Mouse (Mus musculus): ENCODE results near the gene Trak2. TPM values are rescaled to one million over a fixed set of nuclear protein-coding genes. Genes with fewer than 3 reads are reported as not detected.

The Trak2 gene
- polyA plus RNA-seq, 1 experiment from 2014 or later: 17.6 TPM

DNA sequence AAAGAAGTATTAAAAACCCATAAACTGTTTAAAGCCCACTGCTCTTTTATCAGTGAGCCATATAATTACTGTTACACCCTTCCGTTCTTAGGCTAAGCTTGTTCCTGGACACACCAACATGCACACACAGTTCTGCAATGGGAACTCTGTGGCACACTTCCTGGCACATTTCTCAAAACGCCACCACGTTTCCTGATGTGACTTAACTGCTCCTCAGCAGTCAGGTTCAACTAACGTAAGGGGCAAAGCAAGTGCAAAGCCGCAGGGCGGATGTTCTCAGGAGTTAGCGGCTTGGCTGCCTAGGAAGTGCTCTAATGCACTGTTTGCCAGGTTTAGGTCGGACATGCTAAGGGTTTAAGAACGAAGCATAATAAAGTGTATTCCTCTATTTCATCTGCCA lies 17.0 kb downstream of the Trak2 start:
- no peak overlapping the region for H3K27ac ChIP-seq (ENCODE audit: low read length)
- WGBS: 73% methylated on average over 9 of the region's 9 CpGs
- H3K36me3 ChIP-seq (ENCODE audit: control insufficient read depth, insufficient read depth, low read length): no peaks in the 10 kb centered on the region
- no peak overlapping the region for H3K9ac ChIP-seq (ENCODE audit: low read length)
- H3K9me3 ChIP-seq (replicated peaks; ENCODE audit: control insufficient read depth, low read length): no peaks in the 10 kb centered on the region
- no peak overlapping the region for H3K4me3 ChIP-seq (replicated peaks; ENCODE audit: low read length)
- ATAC-seq (ENCODE audit: insufficient read depth, low FRiP score): no peak
- no peaks in the 10 kb centered on the region for H3K27me3 ChIP-seq (ENCODE audit: control insufficient read depth, insufficient read depth, low read length)
- peaks cover 23% of the 10 kb centered on the region for H3K4me1 ChIP-seq (ENCODE audit: control insufficient read depth, insufficient read depth, low read length)
- no peak overlapping the region for H3K4me2 ChIP-seq (ENCODE audit: low read depth, low read length)

DNA sequence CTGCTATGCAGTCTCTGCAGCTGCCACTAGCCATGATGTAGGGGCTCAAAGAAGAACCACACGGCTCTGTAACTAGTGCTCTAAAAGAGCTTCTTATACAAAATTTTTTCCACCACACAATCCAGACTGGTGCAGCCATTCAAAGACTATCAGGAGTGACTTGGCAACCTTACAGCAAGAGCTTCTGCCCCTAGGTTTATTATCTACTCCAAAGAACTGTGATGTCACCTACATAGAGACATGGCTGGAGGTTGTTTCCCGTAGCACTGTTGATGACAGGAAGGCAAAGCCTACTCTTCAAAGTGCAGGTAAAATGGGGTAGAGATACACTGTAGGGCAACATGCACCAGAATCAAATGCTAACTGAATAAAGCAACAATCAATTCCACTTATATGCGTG lies 17.5 kb downstream of the Trak2 start:
- ATAC-seq (ENCODE audit: insufficient read depth, low FRiP score): no peak
- WGBS: 80% methylated on average over 3 of the region's 3 CpGs
- Histone ChIP-seq H3K36me3 (ENCODE audit: control insufficient read depth, insufficient read depth, low read length) (no peaks in the 10 kb centered on the region), H3K4me1 (ENCODE audit: control insufficient read depth, insufficient read depth, low read length) (peaks cover 27% of the 10 kb centered on the region), H3K27me3 (ENCODE audit: control insufficient read depth, insufficient read depth, low read length) (no peaks in the 10 kb centered on the region), H3K9me3 (replicated peaks; ENCODE audit: control insufficient read depth, low read length) (no peaks in the 10 kb centered on the region), H3K4me3 (replicated peaks; ENCODE audit: low read length) (no peak overlapping the region), H3K4me2 (ENCODE audit: low read depth, low read length) (no peak overlapping the region), H3K27ac (ENCODE audit: low read length) (no peak overlapping the region), H3K9ac (ENCODE audit: low read length) (no peak overlapping the region)

GRCm38 (mm10) chr1:58954578-58955410 lies 18.4 kb downstream of the Trak2 start:
- H3K27me3 ChIP-seq (ENCODE audit: control insufficient read depth, insufficient read depth, low read length): no peaks in the 10 kb centered on the region
- peaks cover 29% of the 10 kb centered on the region for H3K4me1 ChIP-seq (ENCODE audit: control insufficient read depth, insufficient read depth, low read length)
- no peaks in the 10 kb centered on the region for H3K36me3 ChIP-seq (ENCODE audit: control insufficient read depth, insufficient read depth, low read length)
- H3K9me3 ChIP-seq (replicated peaks; ENCODE audit: control insufficient read depth, low read length): no peaks in the 10 kb centered on the region
- H3K27ac ChIP-seq (ENCODE audit: low read length): no peak overlapping the region
- no peak for ATAC-seq (ENCODE audit: insufficient read depth, low FRiP score)
- 76% methylated on average over 8 of the region's 8 CpGs for WGBS
- no peak overlapping the region for H3K4me2 ChIP-seq (ENCODE audit: low read depth, low read length)
- no peak overlapping the region for H3K4me3 ChIP-seq (replicated peaks; ENCODE audit: low read length)
- no peak overlapping the region for H3K9ac ChIP-seq (ENCODE audit: low read length)

GRCm38 (mm10) chr1:58953686-58954434 lies 19.4 kb downstream of the Trak2 start:
- WGBS: 77% methylated on average over 9 of the region's 9 CpGs
- Histone ChIP-seq H3K27ac (ENCODE audit: low read length) (no peak overlapping the region), H3K4me2 (ENCODE audit: low read depth, low read length) (no peak overlapping the region), H3K9me3 (replicated peaks; ENCODE audit: control insufficient read depth, low read length) (no peaks in the 10 kb centered on the region), H3K27me3 (ENCODE audit: control insufficient read depth, insufficient read depth, low read length) (no peaks in the 10 kb centered on the region), H3K4me1 (ENCODE audit: control insufficient read depth, insufficient read depth, low read length) (peaks cover 29% of the 10 kb centered on the region), H3K9ac (ENCODE audit: low read length) (no peak overlapping the region), H3K36me3 (ENCODE audit: control insufficient read depth, insufficient read depth, low read length) (no peaks in the 10 kb centered on the region), H3K4me3 (replicated peaks; ENCODE audit: low read length) (no peak overlapping the region)
- 0 out of 2 replicates have a peak, but pooled peaks have one; percentile 54 for ATAC-seq (ENCODE audit: insufficient read depth, low FRiP score)

DNA sequence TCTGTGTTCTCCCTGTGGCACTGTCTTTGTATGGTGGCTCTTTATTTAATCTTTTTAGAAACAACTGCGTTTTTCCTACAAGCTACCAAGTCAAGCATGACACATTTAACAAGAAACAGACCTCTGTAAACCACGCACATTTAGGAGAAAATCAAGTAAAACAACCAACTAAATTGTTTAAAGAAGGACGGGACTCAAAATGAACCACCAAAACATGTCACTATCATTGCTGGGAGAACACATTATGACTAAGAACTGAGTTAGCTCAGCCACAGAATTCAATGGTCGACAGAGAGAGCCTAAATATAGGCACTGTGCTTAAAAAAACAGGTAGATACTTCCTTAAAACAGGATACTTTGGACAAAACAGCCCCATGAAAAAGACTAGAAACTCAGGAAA lies 20.2 kb downstream of the Trak2 start:
- H3K9me3 ChIP-seq (replicated peaks; ENCODE audit: control insufficient read depth, low read length): no peaks in the 10 kb centered on the region
- H3K4me3 ChIP-seq (replicated peaks; ENCODE audit: low read length): no peak overlapping the region
- no peak for ATAC-seq (ENCODE audit: insufficient read depth, low FRiP score)
- H3K27me3 ChIP-seq (ENCODE audit: control insufficient read depth, insufficient read depth, low read length): no peaks in the 10 kb centered on the region
- H3K4me1 ChIP-seq (ENCODE audit: control insufficient read depth, insufficient read depth, low read length): peaks cover 29% of the 10 kb centered on the region
- H3K9ac ChIP-seq (ENCODE audit: low read length): no peak overlapping the region
- 38% methylated on average over 4 of the region's 4 CpGs for WGBS
- no peak overlapping the region for H3K27ac ChIP-seq (ENCODE audit: low read length)
- H3K4me2 ChIP-seq (ENCODE audit: low read depth, low read length): no peak overlapping the region
- H3K36me3 ChIP-seq (ENCODE audit: control insufficient read depth, insufficient read depth, low read length): no peaks in the 10 kb centered on the region

DNA sequence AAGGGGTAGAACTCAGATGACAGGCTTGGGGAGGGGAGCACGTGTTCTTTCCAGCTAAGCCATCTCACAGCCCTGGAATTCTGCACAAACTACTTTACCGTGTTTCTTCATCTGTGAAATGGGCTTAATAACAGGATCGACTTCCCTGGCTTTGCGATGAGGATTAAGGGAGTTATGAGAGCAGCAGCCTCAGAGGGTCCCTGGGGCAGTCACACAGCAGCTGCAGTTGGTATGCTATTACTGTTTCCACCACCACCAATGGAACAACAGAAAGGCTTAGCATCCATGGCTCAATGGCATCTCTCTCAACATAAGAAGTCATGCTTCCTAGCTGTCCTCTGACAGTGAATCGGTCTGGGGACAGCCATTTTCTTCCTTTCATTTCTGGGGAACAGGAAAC lies 20.7 kb downstream of the Trak2 start:
- Histone ChIP-seq H3K27me3 (ENCODE audit: control insufficient read depth, insufficient read depth, low read length) (no peaks in the 10 kb centered on the region), H3K4me1 (ENCODE audit: control insufficient read depth, insufficient read depth, low read length) (peaks cover 29% of the 10 kb centered on the region), H3K27ac (ENCODE audit: low read length) (no peak overlapping the region), H3K4me3 (replicated peaks; ENCODE audit: low read length) (no peak overlapping the region), H3K9ac (ENCODE audit: low read length) (no peak overlapping the region), H3K9me3 (replicated peaks; ENCODE audit: control insufficient read depth, low read length) (no peaks in the 10 kb centered on the region), H3K4me2 (ENCODE audit: low read depth, low read length) (no peak overlapping the region), H3K36me3 (ENCODE audit: control insufficient read depth, insufficient read depth, low read length) (no peaks in the 10 kb centered on the region)
- 83% methylated on average over 5 of the region's 5 CpGs for WGBS
- ATAC-seq (ENCODE audit: insufficient read depth, low FRiP score): no peak

DNA sequence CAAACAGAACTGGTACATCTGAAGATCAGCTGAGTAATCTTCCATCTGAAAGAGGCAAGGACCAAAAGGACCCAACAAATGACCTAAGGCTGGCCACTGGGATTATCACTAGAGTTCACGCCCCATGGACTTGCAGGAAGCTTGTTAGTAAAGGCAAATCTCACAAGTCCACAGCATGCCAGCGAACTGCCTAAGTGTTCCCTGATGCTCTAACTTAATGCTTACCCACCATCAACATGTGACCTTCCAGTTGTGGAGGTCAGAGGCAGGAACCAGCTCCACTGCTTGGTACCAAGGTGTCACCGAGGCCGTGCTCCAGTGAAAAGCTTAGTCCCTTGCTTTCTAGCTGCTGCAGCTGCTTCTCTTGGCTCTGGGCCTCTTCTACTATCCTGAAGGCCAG lies 21.4 kb downstream of the Trak2 start:
- no peaks in the 10 kb centered on the region for H3K9me3 ChIP-seq (replicated peaks; ENCODE audit: control insufficient read depth, low read length)
- H3K9ac ChIP-seq (ENCODE audit: low read length): no peak overlapping the region
- peak overlapping the region; percentile 15 for H3K27ac ChIP-seq (ENCODE audit: low read length)
- peaks cover 29% of the 10 kb centered on the region for H3K4me1 ChIP-seq (ENCODE audit: control insufficient read depth, insufficient read depth, low read length)
- H3K27me3 ChIP-seq (ENCODE audit: control insufficient read depth, insufficient read depth, low read length): no peaks in the 10 kb centered on the region
- no peaks in the 10 kb centered on the region for H3K36me3 ChIP-seq (ENCODE audit: control insufficient read depth, insufficient read depth, low read length)
- 66% methylated on average over 4 of the region's 4 CpGs for WGBS
- no peak overlapping the region for H3K4me3 ChIP-seq (replicated peaks; ENCODE audit: low read length)
- ATAC-seq (ENCODE audit: insufficient read depth, low FRiP score): no peak
- no peak overlapping the region for H3K4me2 ChIP-seq (ENCODE audit: low read depth, low read length)

GRCm38 (mm10) chr1:58950899-58951648 lies 22.2 kb downstream of the Trak2 start:
- no peaks in the 10 kb centered on the region for H3K9me3 ChIP-seq (replicated peaks; ENCODE audit: control insufficient read depth, low read length)
- no peak overlapping the region for H3K4me3 ChIP-seq (replicated peaks; ENCODE audit: low read length)
- no peak overlapping the region for H3K9ac ChIP-seq (ENCODE audit: low read length)
- WGBS: 17% methylated on average over 8 of the region's 8 CpGs
- no peaks in the 10 kb centered on the region for H3K27me3 ChIP-seq (ENCODE audit: control insufficient read depth, insufficient read depth, low read length)
- H3K36me3 ChIP-seq (ENCODE audit: control insufficient read depth, insufficient read depth, low read length): 0 out of 2 replicates have a peak, but pooled peaks cover under 1% of the 10 kb centered on the region
- peak overlapping the region; percentile 57 for H3K27ac ChIP-seq (ENCODE audit: low read length)
- peak; percentile 86; the same call in 1 of the 2 replicates for ATAC-seq (ENCODE audit: insufficient read depth, low FRiP score)
- H3K4me2 ChIP-seq (ENCODE audit: low read depth, low read length): no peak overlapping the region
- H3K4me1 ChIP-seq (ENCODE audit: control insufficient read depth, insufficient read depth, low read length): peaks cover 29% of the 10 kb centered on the region
